Mouse (Mus musculus): Measurements from ENCODE around the gene Prune2.

GRCm38 (mm10) chr19:17006220-17006907 is 50.4 kb downstream of the Prune2 start:
- TF ChIP-seq CTCF (IDR thresholded peaks at IDR 0.05; ENCODE audit: control insufficient read depth, insufficient read depth, low read length) (no peak), POLR2A (IDR thresholded peaks at IDR 0.05; ENCODE audit: borderline replicate concordance, control insufficient read depth, low read depth, low read length) (no peak)

Measured in bone marrow, adult 2 months (tissue).